Mouse (Mus musculus): ENCODE results near the gene Tnfrsf22.

The Tnfrsf22 gene

GRCm38 (mm10) chr7:143594865-143595264, 54.6 kb downstream of the Tnfrsf22 start:
- Histone ChIP-seq H3K4me3 (replicated peaks; ENCODE audit: low read length) (no peak overlapping the region), H3K4me1 (replicated peaks; ENCODE audit: low read depth, low read length) (peaks cover 92% of the 10 kb centered on the region), H3K27me3 (ENCODE audit: insufficient read depth, low read length) (no peaks in the 10 kb centered on the region), H3K9me3 (ENCODE audit: low read length) (no peaks in the 10 kb centered on the region), H3K36me3 (ENCODE audit: insufficient read depth, low read length) (peaks cover 90% of the 10 kb centered on the region)
- TF ChIP-seq POU5F1 (IDR thresholded peaks at IDR 0.05; ENCODE audit: borderline replicate concordance, low read length), result no peak
- no peak for TF ChIP-seq NANOG (IDR thresholded peaks at IDR 0.05; ENCODE audit: borderline replicate concordance, low read length)
- TF ChIP-seq CTCF (conservative IDR thresholded peaks at IDR 0.05; ENCODE audit: low read length), result no peak

- TF ChIP-seq NANOG (IDR thresholded peaks at IDR 0.05; ENCODE audit: borderline replicate concordance, low read length), result no peak
- TF ChIP-seq POU5F1 (IDR thresholded peaks at IDR 0.05; ENCODE audit: borderline replicate concordance, low read length), result no peak
- no peak for TF ChIP-seq CTCF (conservative IDR thresholded peaks at IDR 0.05; ENCODE audit: low read length)
- Histone ChIP-seq H3K4me3 (replicated peaks; ENCODE audit: low read length) (peak overlapping the region; percentile 43; the same call in 1 of the 2 replicates), H3K4me1 (replicated peaks; ENCODE audit: low read depth, low read length) (peaks cover 98% of the 10 kb centered on the region), H3K9me3 (ENCODE audit: low read length) (no peaks in the 10 kb centered on the region), H3K27me3 (ENCODE audit: insufficient read depth, low read length) (no peaks in the 10 kb centered on the region), H3K36me3 (ENCODE audit: insufficient read depth, low read length) (peaks cover 98% of the 10 kb centered on the region)
Observed at GRCm38 (mm10) chr7:143592255-143592654, 57.2 kb downstream of the Tnfrsf22 start.

- no peaks in the 10 kb centered on the region for H3K27me3 ChIP-seq (ENCODE audit: insufficient read depth, low read length)
- peaks cover 74% of the 10 kb centered on the region for H3K4me1 ChIP-seq (replicated peaks; ENCODE audit: low read depth, low read length)
- 0 out of 2 replicates have a peak overlapping the region, but pooled peaks have one; percentile 0 for H3K4me3 ChIP-seq (replicated peaks; ENCODE audit: low read length)
- H3K36me3 ChIP-seq (ENCODE audit: insufficient read depth, low read length), result peaks cover 100% of the 10 kb centered on the region
- no peak for TF ChIP-seq NANOG (IDR thresholded peaks at IDR 0.05; ENCODE audit: borderline replicate concordance, low read length)
- TF ChIP-seq POU5F1 (IDR thresholded peaks at IDR 0.05; ENCODE audit: borderline replicate concordance, low read length), result no peak
- no peak for TF ChIP-seq CTCF (conservative IDR thresholded peaks at IDR 0.05; ENCODE audit: low read length)
- no peaks in the 10 kb centered on the region for H3K9me3 ChIP-seq (ENCODE audit: low read length)
Observed at GRCm38 (mm10) chr7:143588006-143588405, 61.5 kb downstream of the Tnfrsf22 start.

- Histone ChIP-seq H3K4me1 (replicated peaks; ENCODE audit: low read depth, low read length) (peaks cover 70% of the 10 kb centered on the region), H3K4me3 (replicated peaks; ENCODE audit: low read length) (no peak overlapping the region), H3K36me3 (ENCODE audit: insufficient read depth, low read length) (peaks cover 100% of the 10 kb centered on the region), H3K27me3 (ENCODE audit: insufficient read depth, low read length) (no peaks in the 10 kb centered on the region), H3K9me3 (ENCODE audit: low read length) (no peaks in the 10 kb centered on the region)
- TF ChIP-seq POU5F1 (IDR thresholded peaks at IDR 0.05; ENCODE audit: borderline replicate concordance, low read length) (no peak), CTCF (conservative IDR thresholded peaks at IDR 0.05; ENCODE audit: low read length) (no peak), NANOG (IDR thresholded peaks at IDR 0.05; ENCODE audit: borderline replicate concordance, low read length) (no peak)
Observed at GRCm38 (mm10) chr7:143587586-143587985, 61.9 kb downstream of the Tnfrsf22 start.

Data from E14TG2a.4 (cell line).